Mouse (Mus musculus) v-Abl transformed pro-B cells (cell line): Measurements from ENCODE around the gene Poc5.

Experiments used
- in situ Hi-C, 2 experiments: fragments of 400-800 bp; cut with MboI; formaldehyde crosslinking; loops; one replicate each; pipeline ENCODE4 v1.15.1; 2025; ENCODE audit not compliant: unreplicated experiment in 2 of 2

Poc5 gene

DNA sequence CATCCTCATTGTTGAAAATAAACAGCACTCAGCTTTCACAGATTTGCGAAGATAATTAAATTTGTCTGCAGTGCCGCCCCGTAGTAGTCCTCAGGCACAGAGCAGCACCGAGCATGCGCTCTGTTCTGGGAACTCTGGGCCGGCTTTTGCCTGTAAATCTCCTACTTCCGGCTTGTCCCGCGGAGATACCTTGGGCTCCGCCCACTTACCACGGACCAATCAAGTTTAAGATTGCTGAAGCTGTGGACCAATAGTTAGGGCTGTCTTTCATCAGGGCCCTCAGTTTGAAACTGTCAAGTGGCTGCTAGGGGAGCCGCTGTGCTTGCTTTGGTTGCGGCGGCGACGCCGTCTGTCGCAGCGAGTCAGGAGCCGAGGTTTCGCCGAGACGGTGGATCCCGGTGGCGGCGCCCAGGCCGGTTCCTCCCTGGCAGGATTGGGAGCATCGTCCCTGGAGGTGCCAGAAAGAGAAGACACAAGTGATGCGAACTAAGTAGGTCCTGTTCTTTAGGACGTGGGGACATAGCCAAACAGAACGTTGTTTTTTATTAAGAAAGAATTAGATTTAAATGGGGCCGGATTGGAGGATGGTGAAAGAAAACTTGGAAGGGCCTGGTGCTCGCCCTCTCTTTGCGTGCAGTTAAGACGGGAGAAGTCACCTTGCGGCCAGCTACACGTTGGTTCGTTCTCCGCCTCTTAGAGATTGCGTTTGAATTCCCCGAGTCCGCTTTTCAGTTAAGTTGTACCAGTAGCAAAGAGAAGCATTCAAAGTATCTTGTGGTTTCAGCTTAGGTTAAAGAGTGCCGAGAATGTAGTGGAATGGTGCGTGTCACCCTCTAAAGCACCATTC lies at the start of gene Poc5:
Poc5 (plus strand) TSS at position 253 of the 847 bp plus-strand sequence.
- in situ Hi-C loops, result loop anchor here (10.0 to 25.0 kb wide), 5 partner anchors 749 to 1874 kb away; partner anchors contain the start of genes Ankra2 (in 2 of the 2), Gfm2 (in 2 of the 2), Nsa2 (in 2 of the 2) and Utp15 (in 2 of the 2)

- in situ Hi-C loops, result no loop called here
These were observed 46.6 kb upstream of the Poc5 start for GRCm38 (mm10) chr13:96341461-96341860.

GRCm38 (mm10) chr13:96344778-96345177 lies 43.3 kb upstream of the Poc5 start:
- in situ Hi-C loops, result no loop called here

- in situ Hi-C loops, result no loop called here
These were observed 41.5 kb upstream of the Poc5 start for GRCm38 (mm10) chr13:96346581-96346980.

DNA sequence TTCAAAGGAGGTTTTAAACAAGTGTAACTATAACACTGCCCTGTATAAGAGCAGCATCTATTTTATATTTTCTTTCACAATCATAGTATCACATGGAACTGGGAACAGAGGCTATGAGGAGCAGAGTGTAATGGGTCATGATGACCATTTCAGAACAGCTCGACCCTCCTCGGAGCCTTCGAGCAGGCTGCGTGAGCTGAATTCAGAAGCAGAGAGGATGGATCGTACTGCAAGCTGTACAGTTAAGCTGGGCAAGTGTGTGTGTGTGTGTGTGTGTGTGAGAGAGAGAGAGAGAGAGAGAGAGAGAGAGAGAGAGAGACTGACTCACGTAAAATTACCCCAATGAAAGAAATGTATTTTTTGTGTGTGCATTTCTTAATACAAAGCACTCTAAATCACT lies 37.9 kb upstream of the Poc5 start:
- in situ Hi-C loops, result no loop called here

DNA sequence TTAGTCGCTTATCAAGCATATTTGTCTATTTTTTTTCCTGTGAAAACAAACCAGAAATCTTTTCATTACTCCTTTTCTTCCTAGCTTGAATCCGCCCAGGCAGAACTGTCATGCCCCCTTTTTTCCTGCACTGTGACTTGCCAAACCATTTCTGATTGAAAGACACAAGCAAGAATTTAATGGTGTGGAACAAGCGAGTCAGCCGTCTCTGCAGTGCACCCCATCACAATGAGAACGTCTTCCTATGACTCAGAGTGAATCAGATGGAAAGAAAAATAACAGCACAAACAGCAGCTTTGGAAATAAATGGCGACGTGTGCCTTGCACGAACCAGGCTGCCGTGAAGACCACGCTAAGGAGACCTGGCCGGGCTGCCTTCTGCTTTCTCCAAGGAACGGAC lies 36.8 kb upstream of the Poc5 start:
- in situ Hi-C loops, result no loop called here

GRCm38 (mm10) chr13:96375519-96375918 lies 12.6 kb upstream of the Poc5 start:
- in situ Hi-C loops, result loop anchor here (25.0 kb wide), 4 partner anchors 762 to 1887 kb away; partner anchors contain the start of genes Ankra2 (in 2 of the 2), Gfm2 (in 2 of the 2), Nsa2 (in 2 of the 2) and Utp15 (in 2 of the 2)

GRCm38 (mm10) chr13:96376871-96377270 lies 11.2 kb upstream of the Poc5 start:
- in situ Hi-C loops, result loop anchor here (25.0 kb wide), 4 partner anchors 760 to 1885 kb away; partner anchors contain the start of genes Ankra2 (in 2 of the 2), Gfm2 (in 2 of the 2), Nsa2 (in 2 of the 2) and Utp15 (in 2 of the 2)

DNA sequence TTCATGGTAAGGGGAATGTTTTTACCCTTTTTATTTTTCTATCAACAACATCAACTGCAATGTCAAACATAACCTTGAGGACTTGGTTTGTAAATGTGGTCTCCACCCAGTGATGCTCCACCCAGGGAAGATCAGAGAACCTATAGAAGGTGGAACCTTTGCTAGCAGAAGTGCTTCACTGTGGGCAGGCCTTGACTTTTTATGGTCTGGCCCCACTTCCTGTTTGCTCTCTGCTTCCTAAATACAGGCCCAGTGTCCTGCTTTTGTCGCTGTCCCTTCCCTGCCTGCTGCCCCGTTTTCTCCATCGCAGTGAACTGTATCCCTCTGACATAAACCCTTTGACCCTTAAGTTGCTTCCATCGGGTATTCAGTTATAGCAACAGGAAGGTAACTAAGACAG lies 10.2 kb upstream of the Poc5 start:
- in situ Hi-C loops, result loop anchor here (25.0 kb wide), 4 partner anchors 759 to 1884 kb away; partner anchors contain the start of genes Ankra2 (in 2 of the 2), Gfm2 (in 2 of the 2), Nsa2 (in 2 of the 2) and Utp15 (in 2 of the 2)

DNA sequence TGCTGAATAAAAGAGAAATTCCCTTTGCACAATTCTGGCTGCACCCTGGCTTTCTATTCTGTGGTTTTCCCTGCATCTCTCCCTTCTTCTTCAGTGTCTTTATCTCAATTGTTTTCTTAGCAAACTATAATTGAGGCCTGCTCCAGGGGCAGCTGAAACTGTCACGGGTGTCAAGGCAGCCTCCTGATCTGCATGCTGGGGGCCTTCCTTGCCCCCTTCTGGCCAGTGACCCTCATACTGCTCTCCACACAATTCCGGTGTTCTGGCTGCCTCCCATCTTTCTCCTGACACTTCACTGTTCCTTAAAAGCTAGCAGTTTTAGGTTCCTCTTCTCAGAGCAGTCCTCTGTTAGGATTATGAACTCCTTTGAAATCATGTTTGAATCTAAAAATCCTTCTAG lies 1.2 kb downstream of the Poc5 start:
- in situ Hi-C loops, result loop anchor here (10.0 to 25.0 kb wide), 5 partner anchors 748 to 1873 kb away; partner anchors contain the start of genes Ankra2 (in 2 of the 2), Gfm2 (in 2 of the 2), Nsa2 (in 2 of the 2) and Utp15 (in 2 of the 2)

DNA sequence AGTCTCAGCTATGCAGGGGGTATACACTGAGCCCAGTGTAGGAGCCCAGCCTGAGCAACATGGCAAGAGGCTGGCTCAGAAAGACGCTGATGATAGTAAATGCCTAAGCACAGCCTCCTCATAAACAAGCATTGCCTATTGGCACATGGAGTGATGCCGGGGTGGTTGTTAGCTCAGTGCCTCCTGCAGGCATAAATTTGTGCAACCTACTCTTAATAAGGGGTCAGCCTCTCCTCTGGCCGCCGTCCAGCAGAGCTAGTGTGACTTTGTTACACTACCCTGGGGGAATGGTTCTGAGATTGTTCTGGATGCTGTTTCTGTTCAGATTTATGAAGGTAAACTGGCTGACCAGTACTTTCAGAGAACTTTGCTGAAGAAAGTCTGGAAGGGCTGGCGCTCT lies 13.2 kb downstream of the Poc5 start:
- in situ Hi-C loops, result no loop called here

DNA sequence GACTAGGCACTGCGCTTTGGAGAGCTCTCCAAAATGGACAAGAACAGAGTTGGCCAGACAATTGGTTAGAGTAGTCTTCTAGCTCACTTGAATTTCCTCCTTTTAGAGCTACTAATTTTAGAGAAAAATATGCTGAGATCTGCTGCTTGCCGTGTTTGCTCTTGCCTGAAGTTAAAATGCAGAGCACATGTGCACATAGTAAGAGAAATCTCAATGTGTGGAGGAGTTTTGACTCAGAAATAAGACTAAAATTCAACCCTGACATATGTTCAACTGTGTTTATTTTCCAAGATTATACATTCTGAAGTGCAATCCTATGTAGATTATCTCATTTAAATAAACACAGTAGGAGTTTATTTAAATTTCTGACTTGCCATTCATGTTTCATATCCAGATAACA lies 17.4 kb downstream of the Poc5 start:
- in situ Hi-C loops, result no loop called here

DNA sequence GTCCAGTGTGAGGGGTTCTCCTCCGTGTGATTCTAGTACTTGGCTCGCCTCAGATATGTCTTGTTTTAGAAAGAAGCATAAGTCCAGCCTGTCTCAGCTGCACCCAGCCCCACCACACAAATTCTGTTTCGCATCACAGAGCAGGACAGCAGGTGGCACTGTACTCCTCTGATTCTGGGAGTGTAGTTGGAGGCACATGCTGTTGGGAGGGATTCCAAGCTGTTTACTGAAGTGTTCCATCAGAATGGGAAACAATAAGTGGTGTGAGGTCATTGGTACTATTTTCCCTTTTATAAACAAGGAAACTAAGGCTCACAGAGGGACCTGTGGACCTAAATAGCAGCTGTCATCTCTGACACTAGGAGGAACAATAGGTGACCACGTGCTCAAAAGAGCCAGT lies 18.9 kb downstream of the Poc5 start:
- in situ Hi-C loops, result no loop called here

GRCm38 (mm10) chr13:96408786-96409185 lies 20.7 kb downstream of the Poc5 start:
- in situ Hi-C loops, result no loop called here

GRCm38 (mm10) chr13:96414384-96414783 lies 26.3 kb downstream of the Poc5 start:
- in situ Hi-C loops, result no loop called here

- in situ Hi-C loops, result no loop called here
These were observed 28.3 kb downstream of the Poc5 start for GRCm38 (mm10) chr13:96416380-96416779.

DNA sequence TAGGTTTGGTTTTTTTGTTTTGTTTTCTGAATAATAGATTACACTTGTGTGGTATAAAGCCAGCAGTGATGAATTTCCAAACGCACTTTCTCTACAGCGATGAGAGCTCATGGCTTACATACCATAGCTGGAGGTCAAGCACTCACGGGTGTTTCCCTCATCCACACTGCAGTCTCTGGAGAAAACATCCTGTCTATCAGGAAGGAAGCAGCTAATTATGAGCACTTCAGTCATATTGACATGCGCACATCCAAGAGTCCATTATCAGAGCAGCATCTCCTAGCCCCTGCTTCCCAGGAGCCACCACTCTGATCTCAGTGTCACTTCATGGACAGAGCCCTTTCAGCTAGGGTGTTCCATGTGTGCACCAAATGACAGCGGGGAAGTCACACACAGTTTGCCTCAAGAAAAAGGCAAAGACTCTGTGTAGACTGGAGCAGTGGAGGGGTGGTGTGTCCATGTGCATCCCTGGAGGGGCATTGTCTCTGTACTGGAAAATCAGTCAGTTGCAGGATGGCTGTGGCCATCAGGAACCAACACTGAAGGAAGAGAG lies 29.2 kb downstream of the Poc5 start:
- in situ Hi-C loops, result no loop called here

DNA sequence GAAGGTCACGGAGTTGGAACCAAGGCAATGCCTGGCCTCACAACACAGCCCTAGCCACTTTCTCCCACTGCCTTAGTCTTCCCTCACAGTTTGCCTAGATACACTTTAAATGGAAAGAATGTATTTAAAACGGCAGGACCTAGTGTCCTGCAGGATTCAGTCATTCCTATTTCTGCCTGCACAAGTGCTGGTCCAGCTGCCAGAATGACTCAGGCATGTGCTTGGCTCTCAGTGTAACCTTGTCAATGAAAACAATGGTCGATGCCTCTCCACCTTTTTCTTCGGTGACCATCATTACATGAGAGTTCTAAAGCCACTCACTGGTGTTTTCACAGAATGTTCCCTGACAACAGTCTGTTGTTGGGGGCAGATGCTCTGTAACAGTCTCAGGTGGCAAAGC lies 30.4 kb downstream of the Poc5 start:
- in situ Hi-C loops, result no loop called here

- in situ Hi-C loops, result no loop called here
These were observed 33.1 kb downstream of the Poc5 start for GRCm38 (mm10) chr13:96421230-96421629.

DNA sequence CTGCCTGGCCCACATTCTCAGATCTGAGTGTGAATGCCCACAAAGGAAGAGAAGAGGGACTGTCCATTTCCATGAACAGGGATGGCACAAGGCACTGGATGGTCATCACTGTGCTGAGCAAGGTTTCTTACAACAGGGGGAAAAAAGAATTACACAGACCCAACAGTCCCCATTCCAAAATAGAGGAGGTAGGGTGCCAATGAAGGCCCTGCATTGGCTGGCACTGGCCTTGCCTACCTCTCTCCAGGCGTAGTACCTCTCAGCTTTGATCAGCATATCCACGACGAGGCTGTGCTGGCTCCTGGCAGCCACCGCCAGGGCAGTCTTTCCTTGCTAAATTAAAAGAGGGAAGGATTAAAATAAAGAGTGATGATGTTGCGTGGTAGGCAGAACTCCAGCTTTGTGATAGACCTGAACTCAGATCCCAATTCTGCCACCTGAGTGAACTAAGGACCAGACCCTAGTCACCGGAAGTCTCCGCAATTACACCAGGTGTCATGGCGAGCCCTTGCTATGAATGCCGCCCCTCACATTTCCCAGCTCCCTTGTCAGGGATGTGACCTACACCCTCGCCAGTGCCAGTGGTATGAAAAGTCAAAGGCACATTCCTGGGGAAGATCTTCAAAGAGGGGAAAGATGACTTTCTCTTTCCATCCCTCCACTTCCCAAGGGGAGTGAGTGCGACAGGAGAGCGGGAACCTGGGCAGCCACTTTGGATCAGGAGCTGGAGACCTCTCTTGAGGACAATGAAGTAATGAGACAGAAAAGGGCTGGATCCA lies 36.6 kb downstream of the Poc5 start:
- in situ Hi-C loops, result no loop called here

- in situ Hi-C loops, result no loop called here
These were observed 38.0 kb downstream of the Poc5 start for GRCm38 (mm10) chr13:96426044-96426443.
